Mouse (Mus musculus) embryonic fibroblast, embryonic 13.5 days (primary cell): ENCODE results near the gene Dner.

Experiments used
- CTCF ChIP-seq: IDR thresholded peaks from 2 replicates; pipeline ENCODE4 v1.5.1; 2011; ENCODE audit warnings: mild to moderate bottlenecking, control low read depth, low read length, moderate library complexity, borderline replicate concordance; ENCODE audit not compliant: insufficient read depth
- POLR2A ChIP-seq: IDR thresholded peaks from 2 replicates; pipeline ENCODE4 v1.6.1; 2011; ENCODE audit warnings: low read depth, mild to moderate bottlenecking, control low read depth, low read length, moderate library complexity

GRCm38 (mm10) chr1:84409514-84409913 lies 286.5 kb downstream of the Dner start:
- no peak for TF ChIP-seq POLR2A
- TF ChIP-seq CTCF, result no peak
